Mouse (Mus musculus): ENCODE results near the gene Plekha1.

DNA sequence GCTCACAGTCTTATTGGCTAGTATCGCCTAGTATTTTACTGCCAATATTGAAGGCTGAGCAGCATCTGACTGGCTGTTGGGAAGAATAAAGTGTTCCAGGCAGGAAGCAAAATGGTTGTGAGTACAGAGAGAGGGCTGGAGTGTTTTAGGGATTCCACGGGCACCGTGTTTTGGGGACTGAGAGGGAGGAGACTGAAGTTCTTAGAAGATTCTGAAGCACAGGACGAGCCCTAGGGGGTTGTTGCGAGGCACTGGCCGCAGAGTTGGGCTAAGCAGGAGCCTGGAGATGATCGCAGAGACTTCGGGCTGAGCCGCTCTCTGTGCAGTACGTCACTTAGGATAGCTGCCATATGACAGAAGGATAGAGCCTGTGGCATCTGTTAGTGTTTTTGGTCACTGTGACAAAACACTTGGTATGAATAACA is 88.6 kb downstream of the Plekha1 start:
- TF ChIP-seq POLR2A (IDR thresholded peaks at IDR 0.05; ENCODE audit: insufficient read length, low read depth) = no peak
- no peak for TF ChIP-seq POLR2AphosphoS2 (IDR thresholded peaks at IDR 0.05; ENCODE audit: insufficient read length, low read depth)
- TF ChIP-seq TCF3 (IDR thresholded peaks at IDR 0.05; ENCODE audit: insufficient read length, low read depth) = no peak
- TF ChIP-seq USF1 (IDR thresholded peaks at IDR 0.05; ENCODE audit: low read depth) = no peak
